Mouse (Mus musculus) kidney, postnatal 4 days (tissue): ENCODE measurements around the gene Nek6.

ENCODE experiments used
- DNase-seq, 2 experiments: peaks; one replicate each; pipeline ENCODE4 v3.0.0; 2021; ENCODE audit warnings: mixed read lengths in 2 of 2

Gene Nek6

DNA sequence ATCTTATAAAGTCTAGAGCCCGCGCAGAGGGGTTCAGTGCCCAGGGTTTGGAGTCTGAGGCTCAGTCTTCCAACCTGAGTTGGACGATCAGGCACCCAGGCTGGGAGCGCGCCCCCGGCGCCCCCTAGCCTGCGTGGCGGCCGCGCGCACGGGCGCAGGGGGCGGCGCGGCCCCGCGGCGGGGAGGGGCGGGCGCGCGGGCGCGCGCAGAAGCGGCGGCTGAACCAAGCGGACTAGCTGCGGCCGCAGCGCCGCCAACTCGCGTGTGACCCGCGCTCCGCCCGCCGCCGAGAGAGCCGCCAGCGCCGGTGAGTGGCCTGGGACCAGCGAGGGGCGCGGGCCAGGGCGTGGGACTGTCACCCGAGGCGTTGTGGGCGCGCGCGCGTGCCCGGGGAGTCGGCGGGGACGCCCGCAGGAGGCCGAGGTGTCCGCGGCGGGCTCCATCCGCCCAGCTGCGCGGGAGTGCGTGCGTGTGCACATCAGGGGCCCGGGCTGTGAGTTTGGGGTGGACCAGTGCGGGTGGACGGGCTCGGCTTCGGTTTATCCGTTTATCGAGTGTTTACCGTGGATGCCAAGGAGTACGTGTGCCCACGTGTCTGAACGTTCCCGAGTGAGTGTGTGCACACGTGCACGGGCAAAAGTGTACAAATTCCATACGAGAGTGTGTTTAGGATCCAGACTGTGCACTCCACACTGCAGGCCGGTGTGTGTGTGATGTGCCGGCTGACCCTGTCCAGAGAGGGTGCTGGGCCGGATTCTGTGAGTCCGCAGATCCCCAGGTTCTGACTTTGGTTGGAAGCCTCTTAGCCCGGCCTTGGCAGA is at the start of gene Nek6:
Gene Nek6, plus strand, starts transcription at position 157 of the 821 bp plus-strand sequence.
- DNase-seq = peak; percentile 79 to 85

DNA sequence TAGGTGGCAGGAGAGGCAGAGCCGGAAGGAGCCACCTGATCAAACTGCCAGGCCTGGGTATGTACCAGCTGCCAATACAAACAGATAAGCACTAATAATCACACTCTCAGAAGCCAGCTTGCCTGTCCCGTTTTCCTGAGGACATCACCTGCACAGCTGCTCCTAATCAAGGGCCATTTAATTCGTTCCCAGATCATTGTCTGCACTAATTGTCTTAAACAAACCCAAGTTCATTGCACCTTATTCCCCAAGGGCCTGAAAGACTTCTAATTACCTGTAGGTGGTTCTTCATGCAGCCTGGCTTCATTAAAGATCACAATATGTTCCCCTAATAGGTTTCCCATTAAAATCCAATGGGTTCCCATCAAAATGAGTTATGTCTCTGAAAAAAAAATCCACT is 49.1 kb upstream of the Nek6 start:
- no peak for DNase-seq

DNA sequence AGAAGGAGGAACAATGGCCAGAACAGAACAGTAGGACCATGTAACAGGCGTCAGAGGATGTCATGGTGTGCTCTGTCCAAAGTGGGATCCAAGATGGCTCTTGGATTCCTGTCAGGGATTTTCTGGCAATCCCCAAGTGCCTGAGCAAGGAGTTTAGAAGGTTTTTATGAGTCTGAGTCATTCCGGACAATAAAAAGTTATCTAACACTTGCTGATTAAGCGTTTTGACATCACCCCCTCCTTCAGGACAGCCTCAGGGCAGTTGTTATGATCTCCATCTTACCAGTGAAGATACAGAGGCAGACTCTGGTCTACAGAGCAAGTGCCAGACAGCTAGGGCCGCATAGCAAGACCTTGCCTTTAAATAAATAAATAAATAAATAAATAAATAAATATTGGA is 42.6 kb upstream of the Nek6 start:
- no peak for DNase-seq

DNA sequence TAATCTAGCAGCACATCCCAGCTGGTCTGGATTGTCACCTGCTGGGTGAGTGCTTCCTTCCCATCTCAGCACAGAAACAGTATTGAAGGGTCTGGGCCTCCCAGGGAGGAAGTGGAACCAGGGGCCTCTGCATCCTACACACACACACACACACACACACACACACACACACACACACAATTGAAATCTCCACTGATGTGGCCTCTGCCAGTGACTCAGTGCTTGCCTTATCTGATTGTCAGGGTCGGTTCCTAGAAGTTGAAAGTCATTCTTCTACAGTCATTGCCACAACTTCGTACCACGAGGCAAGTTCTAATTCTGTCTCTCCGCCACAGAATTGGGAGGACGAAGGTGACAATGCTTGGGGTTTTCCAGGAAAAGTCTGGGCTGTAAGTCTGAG is 39.7 kb upstream of the Nek6 start:
- DNase-seq = no peak

DNA sequence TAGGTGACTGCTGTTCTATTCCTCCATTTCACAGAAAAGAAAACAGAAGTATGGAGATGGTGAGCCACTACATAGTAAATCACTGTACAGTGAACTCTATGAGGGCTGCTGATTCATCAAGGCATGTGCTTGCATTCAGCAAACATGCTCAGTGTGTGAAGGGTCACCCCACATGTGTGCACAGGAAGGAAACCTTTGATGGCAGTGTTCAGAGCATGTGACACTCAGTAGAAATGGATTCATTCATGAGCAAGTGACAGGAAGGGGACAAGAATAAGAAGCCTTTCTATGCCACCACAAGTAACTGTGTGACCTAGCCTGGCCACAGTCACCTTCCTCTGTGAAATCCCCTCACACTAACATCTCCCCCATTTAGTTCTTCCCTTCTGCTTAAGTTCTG is 38.6 kb upstream of the Nek6 start:
- DNase-seq = no peak

DNA sequence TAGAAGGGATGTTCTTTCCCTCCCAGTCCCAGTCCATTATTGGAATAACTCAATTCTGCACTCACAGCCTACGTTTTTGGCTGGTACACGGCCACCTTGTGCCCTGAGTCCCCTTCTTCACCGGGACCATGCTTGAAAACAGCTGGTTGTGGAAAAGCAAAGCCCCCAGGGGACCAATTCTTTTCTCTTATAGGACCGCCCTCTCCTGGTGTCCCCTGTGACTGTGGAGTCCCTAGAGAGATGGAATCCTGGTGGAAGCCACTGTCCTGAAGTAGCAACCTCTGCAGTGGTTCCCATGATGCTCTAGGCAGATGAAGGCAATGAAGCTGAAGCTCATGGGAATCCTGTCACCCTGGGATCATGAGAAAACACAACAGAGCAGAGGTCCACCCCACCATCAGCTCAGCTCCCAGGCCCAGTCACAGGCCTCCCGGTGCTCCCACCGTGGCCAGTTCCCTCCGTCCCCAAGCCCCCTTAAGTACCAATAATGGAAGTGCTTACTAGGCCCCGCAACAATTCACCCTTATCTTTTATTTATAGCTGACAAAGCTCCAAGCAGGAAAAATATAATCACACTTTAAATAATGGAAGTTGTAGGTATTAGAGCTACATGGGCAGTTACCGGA is 34.5 kb upstream of the Nek6 start:
- DNase-seq = no peak

DNA sequence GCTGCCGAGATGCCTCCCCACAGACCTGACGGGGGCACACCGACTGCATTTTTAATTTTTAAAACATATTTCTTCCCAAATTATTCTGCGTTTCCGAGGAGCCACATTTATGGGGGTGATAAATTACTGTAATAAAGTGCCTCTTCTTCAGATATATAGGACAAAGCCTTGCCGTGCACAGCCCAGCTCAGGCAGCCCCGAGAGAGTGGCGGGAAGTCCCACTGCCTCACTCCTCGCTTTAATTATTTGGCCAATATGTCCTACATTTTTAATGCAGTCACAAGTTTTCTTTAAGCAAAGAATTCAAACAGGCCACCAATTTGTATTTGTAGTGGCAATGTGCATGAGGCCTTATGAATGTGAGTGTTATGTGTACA is 34.0 kb upstream of the Nek6 start:
- no peak for DNase-seq

DNA sequence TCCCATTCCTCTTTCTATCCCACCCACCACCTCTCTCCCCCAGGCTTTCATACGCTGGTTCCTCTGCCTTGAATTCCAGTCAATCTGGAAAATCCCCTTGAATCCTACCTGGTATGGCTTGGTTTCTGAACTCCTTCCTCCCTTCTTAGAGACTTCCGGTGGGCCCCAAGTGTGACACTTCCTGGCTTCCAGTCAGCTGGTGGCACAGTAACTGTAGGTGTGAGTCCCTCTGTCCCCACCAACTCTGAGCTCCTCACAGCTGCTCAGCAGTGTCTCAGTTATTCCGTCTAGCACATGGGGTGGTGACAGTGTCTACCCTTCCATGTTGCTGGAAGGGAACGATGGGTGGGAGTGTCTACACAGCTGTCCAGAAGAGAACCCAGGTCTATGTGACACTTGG is 32.8 kb upstream of the Nek6 start:
- no peak for DNase-seq

DNA sequence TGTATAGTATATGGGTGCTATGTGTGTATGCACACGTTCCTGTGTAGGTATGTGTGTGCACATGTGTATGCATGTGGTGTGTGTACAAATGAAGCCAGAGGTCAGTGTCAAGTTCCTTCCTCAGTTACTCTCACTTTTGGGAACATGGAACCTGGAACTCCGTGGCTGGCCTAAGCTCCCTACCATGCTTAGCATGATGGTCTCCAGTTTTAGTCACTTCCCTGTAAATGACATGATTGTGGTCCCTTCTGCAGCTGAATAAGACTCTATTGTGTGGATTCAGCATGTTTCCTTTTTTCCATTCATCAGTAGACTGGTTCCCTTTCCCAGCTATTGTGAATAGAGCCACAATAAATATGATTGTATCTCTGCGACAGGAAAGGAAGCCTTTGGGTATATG is 31.9 kb upstream of the Nek6 start:
- no peak for DNase-seq

DNA sequence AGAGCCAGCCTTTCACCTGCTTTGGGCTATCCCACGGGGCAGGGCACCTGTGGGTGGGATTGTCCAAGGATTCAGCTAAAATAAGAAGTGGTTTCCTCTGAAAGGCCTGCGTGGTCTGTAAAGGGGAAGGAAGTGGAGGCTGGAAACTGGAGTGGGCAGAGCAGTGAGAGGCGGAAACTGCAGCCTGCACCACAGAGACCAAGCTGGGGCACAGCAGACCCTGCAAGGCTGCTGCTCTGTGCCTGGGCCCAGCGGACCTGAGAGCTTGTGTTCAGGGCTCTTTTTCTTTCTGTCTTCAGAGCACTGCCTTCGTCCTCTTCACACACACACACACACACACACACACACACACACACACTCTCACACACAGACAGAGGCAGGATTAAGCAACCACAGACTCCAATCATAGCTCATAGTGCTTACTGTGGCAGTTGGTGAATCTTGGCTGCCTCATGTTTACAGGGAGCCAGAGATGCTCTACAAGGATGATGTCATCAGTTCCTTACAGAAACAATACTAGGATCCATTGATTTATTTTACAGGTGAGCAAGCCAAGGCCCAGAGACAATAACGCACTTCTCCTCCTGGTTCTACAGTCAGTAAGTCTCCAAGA is 30.2 kb upstream of the Nek6 start:
- peak in 1 of 2 experiments; percentile 26 for DNase-seq

DNA sequence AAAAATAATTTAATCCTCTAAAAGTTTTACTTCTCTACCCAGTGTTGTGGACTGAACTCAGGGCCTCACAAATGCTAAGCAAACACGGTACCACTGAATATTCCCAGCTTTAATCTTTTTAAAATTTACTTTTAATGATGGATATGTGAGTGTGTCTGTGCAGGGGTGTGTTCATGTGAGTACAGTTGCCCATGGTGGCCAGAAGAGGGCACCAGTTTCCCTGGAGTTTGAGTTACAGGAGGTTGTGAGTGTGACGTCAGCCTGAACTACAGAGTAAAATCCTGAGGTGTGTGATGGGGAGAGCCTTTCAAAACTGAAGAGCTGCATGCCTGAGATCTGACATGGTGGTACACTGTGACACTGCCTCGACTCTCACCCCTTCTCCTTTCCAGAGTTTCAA is 29.3 kb upstream of the Nek6 start:
- no peak for DNase-seq

DNA sequence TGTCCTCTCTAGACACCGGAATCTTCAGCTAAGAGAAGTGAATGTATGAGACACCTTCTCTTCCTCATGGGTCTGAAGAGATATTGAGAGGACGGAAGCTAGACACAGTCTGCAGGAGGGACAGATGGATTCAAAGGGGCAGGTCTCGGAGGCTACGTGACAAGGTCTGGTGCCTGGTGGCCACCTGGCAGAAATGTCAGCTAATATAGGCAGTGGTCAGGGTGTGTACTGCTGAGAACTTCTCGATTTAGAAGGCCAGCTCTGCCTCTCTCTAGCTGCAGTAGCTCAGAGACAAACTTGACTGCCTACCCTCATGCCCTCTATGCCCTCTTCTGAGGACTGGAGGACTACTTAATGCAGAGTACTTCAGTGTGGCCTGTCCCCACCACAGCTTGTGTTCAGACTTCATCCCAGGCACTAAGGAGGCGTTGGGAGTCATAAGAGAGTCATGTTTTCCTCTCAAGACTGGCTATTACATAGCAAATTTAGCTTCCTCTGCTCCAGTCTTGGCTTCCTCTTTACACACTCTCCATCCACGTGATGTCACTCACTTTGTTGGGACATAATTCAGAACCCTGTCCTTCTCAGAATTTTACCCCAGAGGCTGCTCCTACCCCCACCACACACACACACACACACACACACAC is 28.3 kb upstream of the Nek6 start:
- DNase-seq = no peak

DNA sequence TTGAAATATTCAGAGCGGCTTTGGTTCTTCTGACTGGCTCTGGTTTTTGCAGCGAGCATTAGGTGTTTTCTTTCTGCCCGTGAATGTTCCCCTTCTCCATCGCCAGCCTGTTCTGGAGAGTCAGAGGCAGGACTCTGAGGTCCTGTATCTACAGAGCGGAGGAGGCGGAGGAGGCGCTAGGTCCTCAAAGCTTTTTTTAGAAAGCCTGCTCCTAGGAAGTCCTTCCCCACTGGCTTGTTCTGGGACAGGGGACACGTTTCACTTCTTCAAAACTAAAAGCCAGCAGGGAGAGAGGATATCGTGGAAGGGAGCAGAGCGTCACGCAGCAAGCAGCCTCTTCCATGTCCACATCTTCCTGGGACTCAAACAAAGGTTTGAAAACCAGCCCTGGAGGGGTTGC is 26.9 kb upstream of the Nek6 start:
- no peak for DNase-seq

DNA sequence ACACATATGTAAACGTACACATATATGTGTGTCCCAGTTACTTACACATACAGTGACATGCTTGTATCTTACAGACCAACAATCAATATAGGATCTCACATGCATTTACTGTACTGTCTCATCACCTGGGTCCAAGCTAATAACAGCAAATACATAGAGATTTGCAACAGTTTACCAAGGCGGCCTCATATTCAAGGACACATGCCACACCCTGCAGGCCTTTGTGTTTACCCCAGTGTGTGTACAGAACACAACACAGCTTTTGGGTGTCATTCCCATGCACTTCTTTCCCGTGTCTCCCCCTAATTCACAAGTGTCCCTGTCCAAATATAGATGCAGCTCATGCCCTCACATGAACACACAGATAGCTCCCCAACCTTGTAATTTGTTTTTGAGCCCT is 26.0 kb upstream of the Nek6 start:
- DNase-seq = no peak

DNA sequence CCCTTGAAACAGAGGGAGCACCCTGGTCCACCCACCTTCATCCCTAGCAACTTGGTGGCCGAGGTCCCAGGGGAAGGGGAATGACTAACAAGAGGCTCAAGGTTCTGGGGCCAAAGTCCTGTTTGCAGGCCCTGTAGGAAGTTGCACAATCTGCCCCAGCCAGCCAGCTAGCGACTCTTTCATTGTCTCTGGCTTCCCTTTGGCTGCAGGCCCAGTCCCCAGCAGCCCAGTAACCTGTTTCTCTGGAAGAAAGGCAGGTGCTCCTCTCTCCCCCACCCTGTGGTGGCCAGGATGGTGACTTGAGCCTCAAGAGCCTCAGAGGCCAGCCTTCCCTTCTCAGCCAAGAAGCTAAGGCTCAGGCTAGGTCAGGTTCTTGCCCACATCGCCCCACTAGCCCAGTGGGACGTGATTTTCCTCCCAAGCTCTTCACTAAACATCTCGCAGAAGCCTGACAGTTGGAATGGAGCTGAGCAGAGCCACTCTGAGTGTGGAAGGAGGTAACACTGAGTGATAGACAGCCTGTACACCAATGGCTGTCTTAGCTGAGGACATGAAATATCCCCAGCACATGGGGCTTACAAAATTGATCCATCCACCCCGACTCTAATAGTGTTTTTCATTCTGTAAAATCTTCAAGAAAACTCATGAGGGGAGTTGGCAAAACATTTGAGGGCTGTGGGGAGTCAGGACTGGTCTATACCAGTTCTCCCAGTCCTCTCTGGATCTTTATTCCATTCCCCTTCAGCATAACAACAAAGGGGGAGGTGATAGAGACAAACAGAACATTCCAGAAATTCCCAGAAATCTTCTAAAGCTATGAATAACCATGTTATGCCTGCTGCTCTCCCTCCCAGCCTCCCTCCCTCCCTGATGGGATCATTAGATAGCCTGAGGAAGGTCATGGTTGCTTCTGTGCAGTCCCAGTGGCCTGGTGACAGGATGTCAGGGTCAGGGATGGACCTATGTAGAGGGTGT is 25.2 kb upstream of the Nek6 start:
- DNase-seq = peak; percentile 77 to 85

DNA sequence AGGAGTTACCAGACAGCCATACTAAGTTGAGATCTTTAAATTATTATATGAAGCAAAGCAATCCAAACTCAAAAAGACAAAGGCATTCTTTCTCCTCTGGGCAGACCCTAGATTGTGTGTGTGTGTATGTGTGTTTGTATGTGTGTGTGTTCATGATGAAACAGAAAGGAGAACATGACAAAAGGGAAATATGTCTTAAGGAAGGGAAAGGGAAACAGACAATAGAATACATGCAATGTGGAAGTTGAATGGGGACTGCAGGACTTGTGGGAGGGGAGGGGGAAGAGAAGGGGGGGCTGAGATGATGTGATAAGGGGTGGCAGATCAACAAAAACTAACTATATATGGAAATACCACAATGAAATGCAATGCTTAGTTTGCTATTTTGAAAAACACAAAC is 13.8 kb upstream of the Nek6 start:
- DNase-seq = no peak

DNA sequence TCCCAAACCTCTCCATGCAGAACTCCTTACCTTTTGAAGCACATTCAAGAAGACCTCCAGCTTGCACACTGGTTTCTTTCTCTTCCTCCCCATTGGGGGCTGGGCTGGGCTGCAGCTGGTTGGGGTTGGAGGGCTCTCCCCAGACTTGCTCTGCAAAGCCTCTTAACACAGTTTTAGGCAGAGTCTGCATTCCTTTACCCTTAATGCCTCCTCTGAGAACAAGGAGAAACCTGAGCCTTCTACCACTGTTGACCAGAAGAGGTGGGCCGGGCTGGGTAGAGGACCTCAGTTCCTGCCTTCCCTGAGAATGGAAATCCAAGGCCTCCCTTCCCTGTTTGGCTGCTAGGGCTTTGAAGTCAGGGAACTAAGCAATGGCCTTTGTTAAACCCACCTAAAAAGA is 9.8 kb upstream of the Nek6 start:
- no peak for DNase-seq

DNA sequence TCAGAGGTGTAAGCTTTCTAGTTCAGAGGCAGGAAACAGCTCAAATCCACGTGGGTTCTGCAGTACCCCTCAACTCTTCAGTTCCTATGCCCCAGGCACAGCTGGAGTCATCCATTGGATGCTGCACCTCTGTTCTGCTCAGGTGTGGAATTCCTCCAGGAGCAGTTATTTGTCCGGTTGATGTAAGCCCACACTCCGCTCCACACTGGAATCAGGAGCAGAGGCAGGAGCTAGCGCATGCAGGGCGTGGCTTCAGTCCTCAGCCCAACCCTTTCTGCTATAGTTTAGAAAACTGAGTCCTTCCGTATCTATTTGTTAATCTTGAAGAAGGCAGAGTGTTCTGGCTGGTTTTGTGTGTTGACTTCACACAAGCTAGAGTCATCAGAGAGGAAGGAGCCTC is 9.3 kb upstream of the Nek6 start:
- no peak for DNase-seq

DNA sequence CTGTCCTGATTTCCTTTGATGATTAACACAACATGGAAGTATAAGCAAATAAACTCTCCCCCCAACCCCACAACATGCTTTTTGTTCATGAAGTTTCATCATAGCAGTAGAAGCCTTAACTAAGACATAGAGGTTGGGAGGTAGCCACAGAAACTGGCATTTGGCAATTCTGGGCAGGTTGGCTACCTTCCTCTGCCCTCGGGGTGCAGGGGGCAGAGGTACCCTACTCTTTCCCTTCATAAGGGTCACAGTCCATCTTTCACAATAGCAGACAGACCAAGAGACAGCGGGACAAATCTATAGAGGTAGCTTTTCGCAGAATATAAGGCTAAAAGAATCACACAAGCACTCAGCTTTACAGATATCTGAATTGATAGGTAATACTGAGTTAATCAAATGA is 8.7 kb upstream of the Nek6 start:
- no peak for DNase-seq

DNA sequence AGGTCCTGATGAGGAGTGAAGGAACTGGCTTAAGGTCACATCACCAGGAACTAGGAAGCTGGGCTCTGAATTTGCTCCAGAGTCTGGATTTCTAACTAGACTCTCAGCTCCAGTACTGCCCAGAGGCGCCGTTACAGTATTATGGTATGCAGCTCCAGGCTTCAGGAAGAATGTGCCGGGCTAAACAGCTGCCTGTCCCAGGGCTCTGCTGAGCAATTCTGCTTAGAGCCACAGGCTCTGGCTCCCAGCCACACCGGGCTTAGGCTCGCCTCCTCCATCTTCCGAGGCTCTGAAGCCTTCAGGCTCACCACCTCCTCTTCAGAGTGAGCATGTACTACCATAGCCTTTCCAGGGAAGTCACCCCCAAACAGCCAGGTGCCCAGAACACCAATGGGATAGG is 7.1 kb upstream of the Nek6 start:
- DNase-seq = peak; percentile 34 to 50

DNA sequence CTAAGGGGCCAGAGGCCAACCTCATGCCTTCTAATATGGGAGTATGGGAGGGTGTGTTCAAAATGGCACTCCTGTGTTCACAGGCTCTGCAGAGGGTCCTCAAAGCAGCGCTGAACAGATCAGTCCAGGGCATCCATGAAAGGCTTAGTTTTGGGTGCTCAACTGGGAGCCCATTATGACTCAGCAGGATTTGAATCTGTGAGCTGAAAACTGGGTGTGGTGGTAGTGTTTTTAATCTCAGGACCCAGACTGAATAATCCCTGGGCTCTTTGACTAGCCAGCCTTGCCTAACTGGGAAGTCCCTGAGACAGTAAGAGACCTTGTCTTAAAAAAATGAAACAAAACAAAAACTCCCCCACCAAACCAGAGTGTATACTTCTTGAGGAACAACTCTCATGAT is 4.3 kb upstream of the Nek6 start:
- DNase-seq = no peak

DNA sequence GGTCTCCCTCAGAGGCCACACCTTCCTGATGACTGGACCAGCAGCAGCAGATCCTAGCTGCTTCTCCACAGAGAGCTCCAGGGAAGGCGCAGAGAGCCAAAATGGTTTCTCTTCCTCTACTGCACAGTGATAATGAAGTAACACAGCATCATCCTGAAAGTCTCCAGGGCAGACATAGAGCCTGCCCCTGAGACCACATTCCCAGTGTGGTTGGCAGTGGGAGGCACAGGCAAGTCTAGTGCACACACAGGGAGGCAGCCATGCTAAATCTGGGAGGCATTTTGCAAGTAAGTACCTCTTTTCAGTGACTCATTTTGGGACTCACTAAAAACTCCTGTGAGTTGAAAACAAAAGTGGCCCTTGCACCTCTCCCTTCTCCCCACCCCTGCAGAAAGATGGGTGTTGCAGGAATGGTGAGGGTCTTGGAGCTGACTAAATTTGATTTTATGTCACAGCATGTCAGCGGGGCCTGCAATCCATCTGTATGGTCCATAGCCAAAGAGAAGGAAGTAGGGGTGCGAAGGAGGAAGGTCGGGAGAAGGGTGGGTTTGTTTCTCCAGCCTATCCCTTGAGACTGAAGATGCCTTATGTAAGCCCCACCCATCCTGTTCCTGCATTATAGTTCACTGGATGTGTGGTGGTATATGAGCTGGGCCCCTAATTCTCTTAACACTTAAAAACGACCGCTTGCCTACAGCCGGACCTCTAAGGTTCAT is 2.3 kb upstream of the Nek6 start:
- DNase-seq = no peak
